Mouse (Mus musculus) Patski (cell line): Measurements from ENCODE around the gene Erbb2. TPM values are rescaled to one million over a fixed set of nuclear protein-coding genes. Genes with fewer than 3 reads are reported as not detected.

Experiments
- ATAC-seq: fragments of 100-300 bp; one replicate; pipeline ENCODE4 v1.8.0; 2021
- CTCF ChIA-PET: fragments of 350-600 bp; sonication (Branson Sonifier 250); formaldehyde crosslinking; loops from one replicate; lab custom pipeline; 2022; ENCODE audit warnings: inconsistent platforms; lab: Charles Lee
- POLR2A ChIA-PET: fragments of 350-600 bp; sonication (Branson Sonifier 250); formaldehyde crosslinking; loops from one replicate; lab custom pipeline; 2022; ENCODE audit warnings: antibody characterized with exemption, inconsistent platforms; lab: Charles Lee
- DNase-seq: peaks from one replicate; pipeline ENCODE4 v3.0.0-alpha.2; 2011; ENCODE audit warnings: low read depth, low spot score
- H3K27me3 ChIP-seq: fragments of 371-371 bp; one replicate; pipeline ENCODE4 v1.5.1; 2021
- CTCF ChIP-seq: fragments of 100-300 bp; IDR thresholded peaks from one replicate; pipeline ENCODE4 v1.5.1; 2021
- in situ Hi-C: fragments of 300-500 bp; cut with MboI; formaldehyde crosslinking; loops from 3 replicates; pipeline ENCODE4 v1.11.1; 2018; ENCODE audit warnings: low pct_unique_long_range_greater_than_20kb, mixed read lengths
- polyA plus RNA-seq: library from polyadenylated mRNA; unstranded; gene quantifications from one replicate; pipeline ENCODE4 v1.2.3, GENCODE M21; 2021

The Erbb2 gene
- polyA plus RNA-seq, 1 experiment from 2014 or later, result 33.4 TPM

DNA sequence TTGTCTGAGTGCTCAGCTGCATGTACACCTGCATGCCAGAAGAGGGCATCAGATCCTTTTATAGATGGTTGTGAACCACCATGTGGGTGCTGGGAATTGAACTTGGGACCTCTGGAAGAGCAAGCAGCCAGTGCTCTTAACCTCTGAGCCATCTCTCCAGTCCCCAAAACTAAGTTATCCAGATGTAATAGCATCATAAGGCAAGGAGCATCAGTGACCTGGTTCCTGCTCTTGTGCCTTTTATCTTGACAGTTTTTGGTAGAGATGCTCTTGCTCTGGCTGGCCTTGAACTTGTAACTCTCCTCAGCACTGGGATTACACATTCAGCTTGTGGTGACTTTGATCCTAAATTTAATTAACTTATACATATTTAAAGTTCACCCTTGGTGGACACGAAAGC is 31.4 kb downstream of the Erbb2 start:
- no peaks in the 10 kb centered on the region for H3K27me3 ChIP-seq
- ChIA-PET CTCF (interaction anchor here (1.1 kb wide), 1 partner anchor 101 kb away, joined by 3 read pairs; no protein-coding TSS in a partner anchor), POLR2A (no interaction called here)
- no peak for TF ChIP-seq CTCF
- ATAC-seq, result no peak
- in situ Hi-C loops, result no loop called here
- DNase-seq, result no peak

GRCm38 (mm10) chr11:98445238-98445637 is 33.0 kb downstream of the Erbb2 start:
- no peak for TF ChIP-seq CTCF
- ChIA-PET CTCF (interaction anchor here (1.1 kb wide), 1 partner anchor 102 kb away, joined by 4 read pairs; no protein-coding TSS in a partner anchor), POLR2A (no interaction called here)
- ATAC-seq (no peak), DNase-seq (no peak)
- H3K27me3 ChIP-seq, result no peaks in the 10 kb centered on the region
- in situ Hi-C loops, result no loop called here

GRCm38 (mm10) chr11:98445679-98446078 is 33.4 kb downstream of the Erbb2 start:
- TF ChIP-seq CTCF, result no peak
- ATAC-seq, result no peak
- H3K27me3 ChIP-seq, result no peaks in the 10 kb centered on the region
- POLR2A ChIA-PET, result no interaction called here
- CTCF ChIA-PET, result interaction anchor here (1.1 kb wide), 1 partner anchor 103 kb away, joined by 4 read pairs; no protein-coding TSS in a partner anchor
- no peak for DNase-seq
- in situ Hi-C loops, result no loop called here

GRCm38 (mm10) chr11:98446213-98446561 is 33.9 kb downstream of the Erbb2 start, which contains the start of gene Grb7:
Grb7 (plus strand) TSS chr11:98446394.
- POLR2A ChIA-PET, result no interaction called here
- no peak for ATAC-seq
- DNase-seq, result no peak
- in situ Hi-C loops, result no loop called here
- CTCF ChIA-PET, result interaction anchor here (1.1 kb wide), 1 partner anchor 103 kb away, joined by 4 read pairs; no protein-coding TSS in a partner anchor
- no peaks in the 10 kb centered on the region for H3K27me3 ChIP-seq
- TF ChIP-seq CTCF, result no peak

- DNase-seq (no peak), ATAC-seq (no peak)
- in situ Hi-C loops, result no loop called here
- ChIA-PET POLR2A (no interaction called here), CTCF (interaction anchor here (1.1 to 3.7 kb wide), 3 partner anchors 8 to 104 kb away, joined by 4 to 17 read pairs (median 8); partner anchors contain the start of gene Mien1)
- no peak for TF ChIP-seq CTCF
- no peaks in the 10 kb centered on the region for H3K27me3 ChIP-seq
Measured at GRCm38 (mm10) chr11:98446562-98447474, 34.5 kb downstream of the Erbb2 start.

- ATAC-seq (no peak), DNase-seq (no peak)
- in situ Hi-C loops, result no loop called here
- no peaks in the 10 kb centered on the region for H3K27me3 ChIP-seq
- no peak for TF ChIP-seq CTCF
- ChIA-PET CTCF (interaction anchor here (1.5 to 3.7 kb wide), 2 partner anchors 9 to 105 kb away, joined by 8 to 17 read pairs; partner anchors contain the start of gene Mien1), POLR2A (interaction anchor here (1.3 kb wide), 1 partner anchor 33 kb away, joined by 3 read pairs; no protein-coding TSS in a partner anchor)
Measured at GRCm38 (mm10) chr11:98447475-98447834, 35.2 kb downstream of the Erbb2 start.

GRCm38 (mm10) chr11:98448191-98448790 is 36.0 kb downstream of the Erbb2 start:
- DNase-seq, result no peak
- TF ChIP-seq CTCF, result no peak
- ATAC-seq, result no peak
- in situ Hi-C loops, result no loop called here
- H3K27me3 ChIP-seq, result no peaks in the 10 kb centered on the region
- POLR2A ChIA-PET, result interaction anchor here (1.3 to 1.8 kb wide), 2 partner anchors 34 to 36 kb away, joined by 3 to 4 read pairs; partner anchors contain the start of gene Erbb2
- CTCF ChIA-PET, result interaction anchor here (1.0 to 3.7 kb wide), 3 partner anchors 10 to 106 kb away, joined by 3 to 17 read pairs (median 8); partner anchors contain the start of gene Mien1

GRCm38 (mm10) chr11:98449419-98449818 is 37.1 kb downstream of the Erbb2 start:
- no peak for DNase-seq
- POLR2A ChIA-PET, result interaction anchor here (0.5 to 1.8 kb wide), 2 partner anchors 37 to 773 kb away, joined by 3 to 4 read pairs; partner anchors contain the start of gene Erbb2
- in situ Hi-C loops, result no loop called here
- no peak for TF ChIP-seq CTCF
- CTCF ChIA-PET, result interaction anchor here (0.8 to 3.7 kb wide), 2 partner anchors 11 to 107 kb away, joined by 3 to 17 read pairs; partner anchors contain the start of gene Mien1
- ATAC-seq, result no peak
- H3K27me3 ChIP-seq, result no peaks in the 10 kb centered on the region

GRCm38 (mm10) chr11:98449921-98450771 is 37.9 kb downstream of the Erbb2 start:
- DNase-seq, result no peak
- in situ Hi-C loops, result no loop called here
- no peak for ATAC-seq
- no peaks in the 10 kb centered on the region for H3K27me3 ChIP-seq
- ChIA-PET POLR2A (no interaction called here), CTCF (interaction anchor here (3.7 kb wide), 1 partner anchor 12 kb away, joined by 17 read pairs; the partner anchor contains the start of gene Mien1)
- TF ChIP-seq CTCF, result no peak
